7 mouse cellular contexts compared by ENCODE assay signal in genomic region chr6:49073304-49074116, GRCm38 (mm10). TPM values are rescaled to one million over a fixed set of nuclear protein-coding genes. Genes with fewer than 3 reads are reported as not detected.
A peak's percentile ranks its signal among the peaks of the same experiment; 100 is the strongest.
DNase-seq lines count a peak whose midpoint lies in the region; ATAC-seq lines count a peak whose summit lies in the region.

Malsu1 (plus strand) TSS chr6:49073795.

- peak; percentile 94 for ATAC-seq in embryonic facial prominence, embryonic 11.5 days (replicated peaks; ENCODE audit: insufficient number of reproducible peaks, low FRiP score, low TSS enrichment, low read depth)
- ATAC-seq in granulocyte monocyte progenitor cell, adult 5-6 weeks (replicated peaks; ENCODE audit: poor library complexity, severe bottlenecking): peak; percentile 97
- peak; percentile 97 for ATAC-seq in midbrain, embryonic 13.5 days

- no peaks in the 10 kb centered on the region for H3K9me3 ChIP-seq in embryonic facial prominence, embryonic 11.5 days (replicated peaks; ENCODE audit: control insufficient read depth, low read length)
- no peaks in the 10 kb centered on the region for H3K9me3 ChIP-seq in limb, embryonic 10.5 days (replicated peaks)
- H3K9me3 ChIP-seq in midbrain, embryonic 13.5 days: no peaks in the 10 kb centered on the region

- peak; percentile 97 for DNase-seq in adrenal gland, postnatal 14 days
- peak; percentile 96 for DNase-seq in embryonic facial prominence, embryonic 11.5 days (ENCODE audit: low spot score)
- peak; percentile 93 for DNase-seq in kidney, adult 11 months
- DNase-seq in limb, embryonic 10.5 days (ENCODE audit: low spot score): peak; percentile 97
- DNase-seq in spleen, adult 12 weeks (ENCODE audit: low spot score): peak; percentile 81

- H3K36me3 ChIP-seq in embryonic facial prominence, embryonic 11.5 days (replicated peaks; ENCODE audit: control insufficient read depth, insufficient read depth, low read depth, low read length): no peaks in the 10 kb centered on the region
- H3K36me3 ChIP-seq in limb, embryonic 10.5 days: peaks cover 12% of the 10 kb centered on the region
- H3K36me3 ChIP-seq in midbrain, embryonic 13.5 days: no peaks in the 10 kb centered on the region

- peak within 1 kb of the TSS; percentile 75 for H3K4me2 ChIP-seq in embryonic facial prominence, embryonic 11.5 days (ENCODE audit: low read depth, low read length)
- H3K4me2 ChIP-seq in midbrain, embryonic 13.5 days (replicated peaks): peak within 1 kb of the TSS; percentile 88

- no peaks in the 10 kb centered on the region for H3K4me1 ChIP-seq in embryonic facial prominence, embryonic 11.5 days (ENCODE audit: control insufficient read depth, insufficient read depth, low read length)
- peaks cover 13% of the 10 kb centered on the region for H3K4me1 ChIP-seq in limb, embryonic 10.5 days
- peaks cover 32% of the 10 kb centered on the region for H3K4me1 ChIP-seq in midbrain, embryonic 13.5 days (replicated peaks)

- no peaks in the 10 kb centered on the region for H3K27me3 ChIP-seq in embryonic facial prominence, embryonic 11.5 days (ENCODE audit: control insufficient read depth, insufficient read depth, low read length)
- H3K27me3 ChIP-seq in limb, embryonic 10.5 days (ENCODE audit: low read depth, poor library complexity, severe bottlenecking): no peaks in the 10 kb centered on the region
- no peaks in the 10 kb centered on the region for H3K27me3 ChIP-seq in midbrain, embryonic 13.5 days

- H3K4me3 ChIP-seq in embryonic facial prominence, embryonic 11.5 days (ENCODE audit: low read depth, low read length): peak within 1 kb of the TSS; percentile 97
- peak within 1 kb of the TSS; percentile 78 for H3K4me3 ChIP-seq in limb, embryonic 10.5 days
- H3K4me3 ChIP-seq in midbrain, embryonic 13.5 days (replicated peaks): peak within 1 kb of the TSS; percentile 72

- H3K9ac ChIP-seq in embryonic facial prominence, embryonic 11.5 days (replicated peaks; ENCODE audit: low read length): peak within 1 kb of the TSS; percentile 95
- peak within 1 kb of the TSS; percentile 85 for H3K9ac ChIP-seq in midbrain, embryonic 13.5 days (replicated peaks)

- under 1% methylated on average over 49 of the region's 49 CpGs for WGBS in embryonic facial prominence, embryonic 11.5 days
- WGBS in limb, embryonic 10.5 days: under 1% methylated on average over 49 of the region's 49 CpGs
- under 1% methylated on average over 49 of the region's 49 CpGs for WGBS in midbrain, embryonic 13.5 days

- peak within 1 kb of the TSS; percentile 71 for H3K27ac ChIP-seq in embryonic facial prominence, embryonic 11.5 days (replicated peaks; ENCODE audit: low read depth, low read length)
- peak within 1 kb of the TSS; percentile 93 for H3K27ac ChIP-seq in limb, embryonic 10.5 days
- H3K27ac ChIP-seq in midbrain, embryonic 13.5 days: peak within 1 kb of the TSS; percentile 81

RNA-seq across cellular contexts. Expression of gene Malsu1, which starts in this region (rescaled TPM):
- total RNA-seq in adrenal gland, postnatal 14 days (2021): 42.7 and 45.8 TPM in 2 replicates
- polyA plus RNA-seq in embryonic facial prominence, embryonic 11.5 days (2014; fragmentation: Nextera tagmentation; extraction: Ambion mirVana): 68.5 and 75.4 TPM in 2 replicates
- total RNA-seq in granulocyte monocyte progenitor cell, adult 5-6 weeks (2014; fragmentation: Nextera tagmentation): 30.3 and 42.4 TPM in 2 replicates
- 14.2 and 23.8 TPM in 2 replicates for total RNA-seq in granulocyte monocyte progenitor cell, adult 5-6 weeks (2017)
- 69.1 and 69.8 TPM in 2 replicates for polyA plus RNA-seq in limb, embryonic 10.5 days (2016; fragmentation: Nextera tagmentation; extraction: Ambion mirVana)
- polyA plus RNA-seq in midbrain, embryonic 13.5 days (2015; fragmentation: Nextera tagmentation; extraction: Ambion mirVana): 65.2 and 70.3 TPM in 2 replicates

Comparison
In these comparisons a context has a peak if more than half of its experiments do, and no peak if none do; other contexts are left out.
1. Peak in every context shown above with its lines: DNase-seq, ATAC-seq, H3K4me3 ChIP-seq and H3K27ac ChIP-seq.